Comparison of ENCODE assay signal across 16 mouse cellular contexts in genomic region chr4:151948497-151949471, GRCm38 (mm10). TPM values are rescaled to one million over a fixed set of nuclear protein-coding genes. Genes with fewer than 3 reads are reported as not detected.
A peak's percentile ranks its signal among the peaks of the same experiment; 100 is the strongest.
DNase-seq lines count a peak whose midpoint lies in the region; ATAC-seq and TF ChIP-seq lines count a peak whose summit lies in the region.
"Had no signal": no experiment of that assay in that cellular context is flagged by ENCODE, and none has a peak within 500 bp of the region (broad histone marks: within the 10 kb centered on the region; RNA-seq: fewer than 3 reads in every experiment).

No protein-coding gene starts in this region.

- TF ChIP-seq CTCF in cerebellum, adult 2 months (IDR thresholded peaks at IDR 0.05; ENCODE audit: borderline replicate concordance, insufficient read depth, low read depth, low read length): no peak

- H3K36me3 ChIP-seq in heart, embryonic 10.5 days: peaks cover 51% of the 10 kb centered on the region
- H3K36me3 ChIP-seq in heart, embryonic 13.5 days: peaks cover 32% of the 10 kb centered on the region

- H3K4me2 ChIP-seq in heart, embryonic 13.5 days: no peak overlapping the region
- H3K4me2 ChIP-seq: forebrain, embryonic 15.5 days; heart, embryonic 15.5 days had no signal

- H3K9ac ChIP-seq in heart, embryonic 13.5 days: 0 out of 2 replicates have a peak overlapping the region, but pooled peaks have one; percentile 6
- H3K9ac ChIP-seq: forebrain, embryonic 15.5 days; heart, embryonic 15.5 days had no signal

- no peak overlapping the region for H3K4me3 ChIP-seq in heart, embryonic 10.5 days
- H3K4me3 ChIP-seq in cerebellum, adult 2 months (replicated peaks; ENCODE audit: insufficient read depth, low read depth, low read length): no peak overlapping the region
- H3K4me3 ChIP-seq in heart, embryonic 13.5 days: no peak overlapping the region
- H3K4me3 ChIP-seq: forebrain, embryonic 15.5 days; gastrocnemius, adult 2 months; heart, embryonic 15.5 days; megakaryocyte, embryonic 14.5 days had no signal

- intact Hi-C loops in left cerebral cortex, postnatal 25 days (cut with DNase I): no loop called here

- peaks cover 38% of the 10 kb centered on the region for H3K4me1 ChIP-seq in heart, embryonic 10.5 days
- peaks cover 18% of the 10 kb centered on the region for H3K4me1 ChIP-seq in cerebellum, adult 2 months (ENCODE audit: control insufficient read depth, insufficient read depth, low read length)
- peaks cover 29% of the 10 kb centered on the region for H3K4me1 ChIP-seq in heart, embryonic 13.5 days
- H3K4me1 ChIP-seq: forebrain, embryonic 15.5 days had no signal

- no peak for ATAC-seq in heart, embryonic 13.5 days (ENCODE audit: extremely low read depth, insufficient number of reproducible peaks, low FRiP score, low TSS enrichment)
- ATAC-seq: forebrain, embryonic 15.5 days; inflammation-experienced regulatory T-cells, adult 6 months; midbrain, embryonic 16.5 days had no signal

- WGBS in heart, embryonic 10.5 days: 86% methylated on average over 14 of the region's 14 CpGs
- WGBS in cerebellum, adult 2 months: 34% methylated on average over 14 of the region's 14 CpGs
- WGBS in heart, embryonic 13.5 days: 82% methylated on average over 14 of the region's 14 CpGs

- no peak for DNase-seq in heart, embryonic 10.5 days (ENCODE audit: low spot score)
- no peak for DNase-seq in heart, adult 8-10 months (ENCODE audit: low spot score)
- DNase-seq in brain, adult 2 months (ENCODE audit: low read depth, low spot score): peak; percentile 37
- DNase-seq in cerebellum, adult 2 months: peak; percentile 54 to 55
- DNase-seq in left cerebral cortex, postnatal 25 days (ENCODE audit: low spot score in 2 of 2): no peak
- no peak for DNase-seq in layer of hippocampus, adult 9-11 months
- DNase-seq: adrenal gland, postnatal 10 days; gastrocnemius, adult 2 months; lung, postnatal 10 days; right cerebral cortex, postnatal 14 days had no signal

- H3K27me3 ChIP-seq in heart, embryonic 10.5 days (ENCODE audit: insufficient read depth, poor library complexity, severe bottlenecking): no peaks in the 10 kb centered on the region
- no peaks in the 10 kb centered on the region for H3K27me3 ChIP-seq in cerebellum, adult 2 months (ENCODE audit: control insufficient read depth, insufficient read depth, low read length)
- H3K27me3 ChIP-seq in heart, embryonic 13.5 days (replicated peaks): no peaks in the 10 kb centered on the region
- H3K27me3 ChIP-seq: forebrain, embryonic 15.5 days; heart, embryonic 15.5 days; megakaryocyte, embryonic 14.5 days had no signal

- H3K9me3 ChIP-seq in heart, embryonic 10.5 days: no peaks in the 10 kb centered on the region
- no peaks in the 10 kb centered on the region for H3K9me3 ChIP-seq in heart, embryonic 13.5 days
- H3K9me3 ChIP-seq: forebrain, embryonic 15.5 days; heart, embryonic 15.5 days; megakaryocyte, embryonic 14.5 days had no signal

- no peak for TF ChIP-seq POLR2A in cerebellum, adult 2 months (IDR thresholded peaks at IDR 0.05; ENCODE audit: borderline replicate concordance, insufficient read depth, low read length)

- H3K27ac ChIP-seq in heart, embryonic 10.5 days: 0 out of 2 replicates have a peak overlapping the region, but pooled peaks have one; percentile 16
- H3K27ac ChIP-seq in cerebellum, adult 2 months (ENCODE audit: insufficient read depth, low read length): peak overlapping the region; percentile 37; the same call in 1 of the 2 replicates
- H3K27ac ChIP-seq in heart, embryonic 13.5 days (replicated peaks): 0 out of 2 replicates have a peak overlapping the region, but pooled peaks have one; percentile 14
- H3K27ac ChIP-seq: forebrain, embryonic 15.5 days; gastrocnemius, adult 2 months; heart, embryonic 15.5 days had no signal

RNA-seq across cellular contexts. Expression of gene Dnajc11, which starts 15.3 kb away (rescaled TPM):
- polyA plus RNA-seq in heart, embryonic 10.5 days (2016; fragmentation: Nextera tagmentation; extraction: Ambion mirVana): 80.5 and 85.8 TPM in 2 replicates
- 100 to 1,000 TPM in 1 of 4 experiments, 10 to 100 TPM in 3; 71.2 to 111 (median 87.7) TPM for total RNA-seq in heart, adult 8-10 months (2022)
- 73.2 and 77.0 TPM in 2 replicates for polyA plus RNA-seq in cerebellum, adult 2 months (2012; rRNA removed)
- 57.1 and 59.2 TPM in 2 replicates for polyA plus RNA-seq in heart, embryonic 13.5 days (2015; fragmentation: Nextera tagmentation; extraction: Ambion mirVana)
- 10 to 100 TPM; 61.6 to 62.3 TPM for total RNA-seq in left cerebral cortex, postnatal 25 days (2021)

RNA-seq across cellular contexts. Expression of gene Thap3, which starts 40.0 kb away (rescaled TPM):
- polyA plus RNA-seq in heart, embryonic 10.5 days (2016; fragmentation: Nextera tagmentation; extraction: Ambion mirVana): 29.3 and 30.1 TPM in 2 replicates
- total RNA-seq in heart, adult 8-10 months (2022): 10 to 100 TPM; 12.4 to 15.8 (median 13.6) TPM
- 42.7 and 43.3 TPM in 2 replicates for polyA plus RNA-seq in cerebellum, adult 2 months (2012; rRNA removed)
- polyA plus RNA-seq in heart, embryonic 13.5 days (2015; fragmentation: Nextera tagmentation; extraction: Ambion mirVana): 26.1 and 28.0 TPM in 2 replicates
- 10 to 100 TPM; 16.5 to 20.4 TPM for total RNA-seq in left cerebral cortex, postnatal 25 days (2021)

RNA-seq across cellular contexts. Expression of gene Phf13, which starts 47.3 kb away (rescaled TPM):
- 22.9 and 26.2 TPM in 2 replicates for polyA plus RNA-seq in heart, embryonic 10.5 days (2016; fragmentation: Nextera tagmentation; extraction: Ambion mirVana)
- 1 to 10 TPM; 4.6 to 5.7 (median 5.1) TPM for total RNA-seq in heart, adult 8-10 months (2022)
- polyA plus RNA-seq in cerebellum, adult 2 months (2012; rRNA removed): 7.3 and 8.3 TPM in 2 replicates
- 17.8 and 18.3 TPM in 2 replicates for polyA plus RNA-seq in heart, embryonic 13.5 days (2015; fragmentation: Nextera tagmentation; extraction: Ambion mirVana)
- 10 to 100 TPM; 13.1 to 13.9 TPM for total RNA-seq in left cerebral cortex, postnatal 25 days (2021)

RNA-seq across cellular contexts. Expression of gene Klhl21, which starts 59.8 kb away (rescaled TPM):
- polyA plus RNA-seq in heart, embryonic 10.5 days (2016; fragmentation: Nextera tagmentation; extraction: Ambion mirVana): 28.4 and 42.2 TPM in 2 replicates
- 100 to 1,000 TPM in 1 of 4 experiments, 10 to 100 TPM in 3; 87.7 to 109 (median 93.7) TPM for total RNA-seq in heart, adult 8-10 months (2022)
- 14.5 and 14.7 TPM in 2 replicates for polyA plus RNA-seq in cerebellum, adult 2 months (2012; rRNA removed)
- 23.2 and 25.9 TPM in 2 replicates for polyA plus RNA-seq in heart, embryonic 13.5 days (2015; fragmentation: Nextera tagmentation; extraction: Ambion mirVana)
- 10 to 100 TPM; 13.5 to 16.4 TPM for total RNA-seq in left cerebral cortex, postnatal 25 days (2021)

Comparison
In these comparisons a context has a peak if more than half of its experiments do, and no peak if none do; other contexts are left out.
1. DNase-seq: peak in brain, adult 2 months (single experiment) and cerebellum, adult 2 months (2 of 2); none in heart, embryonic 10.5 days (single experiment), heart, adult 8-10 months (single experiment), left cerebral cortex, postnatal 25 days (0 of 2) and layer of hippocampus, adult 9-11 months (single experiment).
2. Peak in every context shown above with its lines, with median percentiles within 50 percentile points of each other: H3K27ac ChIP-seq.